Comparison of ENCODE assay signal across 29 mouse cellular contexts in the genomic region with DNA sequence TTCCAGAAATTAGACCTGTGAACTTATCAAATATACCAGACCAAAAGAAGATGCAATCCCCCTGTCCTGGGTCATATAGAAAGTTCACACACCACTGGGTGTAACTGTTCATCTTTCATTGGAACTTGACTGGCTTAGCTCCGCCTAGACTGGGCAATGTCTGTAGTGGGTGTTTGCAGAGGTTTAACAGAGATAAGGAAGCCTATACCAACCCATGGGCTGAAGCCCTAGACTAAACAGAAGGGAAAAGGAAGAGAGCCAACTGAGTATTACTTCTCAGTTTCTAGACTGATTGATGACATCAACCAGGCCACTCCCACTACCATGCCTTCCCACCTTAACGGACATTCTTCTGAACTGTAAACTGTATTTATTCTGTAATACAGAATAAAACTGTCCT.
DNase-seq lines count a peak whose midpoint lies in the region; ATAC-seq and TF ChIP-seq lines count a peak whose summit lies in the region.
"Had no signal": no experiment of that assay in that cellular context is flagged by ENCODE, and none has a peak within 500 bp of the region (broad histone marks: within the 10 kb centered on the region; RNA-seq: fewer than 3 reads in every experiment).

No protein-coding gene starts in this region.

- no peaks in the 10 kb centered on the region for H3K36me3 ChIP-seq in liver, embryonic 11.5 days (ENCODE audit: control insufficient read depth, insufficient read depth, low read length)
- H3K36me3 ChIP-seq in liver, postnatal 0 days (replicated peaks; ENCODE audit: insufficient read depth, low read length): no peaks in the 10 kb centered on the region
- no peaks in the 10 kb centered on the region for H3K36me3 ChIP-seq in stomach, embryonic 16.5 days (ENCODE audit: control insufficient read depth, insufficient read depth, low read length)
- peaks cover 15% of the 10 kb centered on the region; the same call in 1 of the 2 replicates for H3K36me3 ChIP-seq in forebrain, postnatal 0 days (ENCODE audit: insufficient read depth)
- H3K36me3 ChIP-seq: embryonic facial prominence, embryonic 10.5 days; embryonic facial prominence, embryonic 15.5 days; G1E; limb, embryonic 12.5 days; liver, embryonic 15.5 days had no signal

- 38% methylated on average over 2 of the region's 2 CpGs for WGBS in liver, embryonic 11.5 days
- 27% methylated on average over 2 of the region's 2 CpGs for WGBS in liver, postnatal 0 days (ENCODE audit: insufficient replicate concordance)
- 35% methylated on average over 2 of the region's 2 CpGs for WGBS in stomach, embryonic 16.5 days
- WGBS in forebrain, postnatal 0 days: 90% methylated on average over 2 of the region's 2 CpGs

- H3K9me3 ChIP-seq in liver, embryonic 11.5 days (ENCODE audit: control insufficient read depth, low read length): no peaks in the 10 kb centered on the region
- H3K9me3 ChIP-seq in liver, postnatal 0 days (ENCODE audit: low read length): no peaks in the 10 kb centered on the region
- H3K9me3 ChIP-seq in stomach, embryonic 16.5 days (replicated peaks; ENCODE audit: control insufficient read depth, low read length): no peaks in the 10 kb centered on the region
- 0 out of 2 replicates have a peak, but pooled peaks cover 5% of the 10 kb centered on the region for H3K9me3 ChIP-seq in forebrain, postnatal 0 days (ENCODE audit: low read length)
- H3K9me3 ChIP-seq: embryonic facial prominence, embryonic 10.5 days; forebrain, embryonic 13.5 days; G1E; heart, embryonic 12.5 days; liver, embryonic 15.5 days; midbrain, embryonic 12.5 days; neural tube, embryonic 12.5 days had no signal

- TF ChIP-seq EP300 in liver, postnatal 0 days (IDR thresholded peaks at IDR 0.05; ENCODE audit: low read depth): no peak

- no peak for TF ChIP-seq CTCF in liver, postnatal 0 days (IDR thresholded peaks at IDR 0.05; ENCODE audit: low read depth)
- TF ChIP-seq CTCF in forebrain, postnatal 0 days (IDR thresholded peaks at IDR 0.05; ENCODE audit: low read depth): no peak

- no peak overlapping the region for H3K9ac ChIP-seq in liver, embryonic 11.5 days (ENCODE audit: low read depth, low read length)
- no peak overlapping the region for H3K9ac ChIP-seq in liver, postnatal 0 days (replicated peaks)
- H3K9ac ChIP-seq in stomach, embryonic 16.5 days (ENCODE audit: low read length): no peak overlapping the region
- H3K9ac ChIP-seq in forebrain, postnatal 0 days: no peak overlapping the region
- H3K9ac ChIP-seq: embryonic facial prominence, embryonic 15.5 days; forebrain, embryonic 13.5 days; heart, embryonic 12.5 days; hindbrain, embryonic 14.5 days; limb, embryonic 12.5 days; liver, embryonic 15.5 days; midbrain, embryonic 12.5 days; neural tube, embryonic 12.5 days had no signal

- ATAC-seq in liver, embryonic 11.5 days (replicated peaks; ENCODE audit: low FRiP score): peak; percentile 58; the same call in 1 of the 2 replicates
- peak; percentile 52 for ATAC-seq in granulocyte monocyte progenitor cell, adult 5-6 weeks (replicated peaks; ENCODE audit: poor library complexity, severe bottlenecking)
- peak; percentile 27; the same call in 1 of the 2 replicates for ATAC-seq in liver, postnatal 0 days
- ATAC-seq in stomach, embryonic 16.5 days (ENCODE audit: insufficient read depth, low FRiP score): 0 out of 2 replicates have a peak, but pooled peaks have one; percentile 50
- no peak for ATAC-seq in forebrain, postnatal 0 days
- ATAC-seq: forebrain, embryonic 13.5 days; lung, postnatal 0 days had no signal

- H3K4me1 ChIP-seq in liver, embryonic 11.5 days (replicated peaks; ENCODE audit: control insufficient read depth, insufficient read depth, low read length): peaks cover 6% of the 10 kb centered on the region; the same call in 1 of the 2 replicates
- H3K4me1 ChIP-seq in liver, postnatal 0 days (ENCODE audit: insufficient read depth): no peaks in the 10 kb centered on the region
- peaks cover 6% of the 10 kb centered on the region for H3K4me1 ChIP-seq in stomach, embryonic 16.5 days (ENCODE audit: control insufficient read depth, insufficient read depth, low read length)
- H3K4me1 ChIP-seq in forebrain, postnatal 0 days (ENCODE audit: insufficient read depth): no peaks in the 10 kb centered on the region
- H3K4me1 ChIP-seq: embryonic facial prominence, embryonic 10.5 days; embryonic facial prominence, embryonic 15.5 days; forebrain, embryonic 13.5 days; limb, embryonic 12.5 days; midbrain, embryonic 12.5 days; neural tube, embryonic 12.5 days had no signal

- no peak for DNase-seq in liver, embryonic 11.5 days (ENCODE audit: low spot score)
- no peak for DNase-seq in liver
- no peak for DNase-seq in liver, postnatal 0 days
- DNase-seq in forebrain, postnatal 0 days: no peak
- DNase-seq in kidney, postnatal 25 days: no peak
- no peak for DNase-seq in embryo, embryonic 11 days
- DNase-seq: adrenal gland, postnatal 25 days; cerebellum, adult 18-20 months; gastrocnemius, postnatal 25 days; heart, adult 18-20 months; kidney, adult 2 months; kidney, postnatal 4 days; layer of hippocampus, postnatal 36 days; right cerebral cortex, adult 18-20 months; spleen, adult 18-20 months had no signal

- no peaks in the 10 kb centered on the region for H3K27me3 ChIP-seq in liver, embryonic 11.5 days (replicated peaks; ENCODE audit: control insufficient read depth, insufficient read depth, low read length)
- H3K27me3 ChIP-seq in liver, postnatal 0 days (ENCODE audit: insufficient read depth, low read length): no peaks in the 10 kb centered on the region
- no peaks in the 10 kb centered on the region for H3K27me3 ChIP-seq in stomach, embryonic 16.5 days (ENCODE audit: control insufficient read depth, insufficient read depth, low read length)
- no peaks in the 10 kb centered on the region for H3K27me3 ChIP-seq in forebrain, postnatal 0 days (ENCODE audit: insufficient read depth, low read length)
- H3K27me3 ChIP-seq: embryonic facial prominence, embryonic 15.5 days; forebrain, embryonic 13.5 days; heart, embryonic 12.5 days; limb, embryonic 12.5 days; liver, embryonic 15.5 days; midbrain, embryonic 12.5 days; neural tube, embryonic 12.5 days had no signal

- no peak overlapping the region for H3K4me3 ChIP-seq in liver, embryonic 11.5 days (ENCODE audit: low read depth, low read length)
- no peak overlapping the region for H3K4me3 ChIP-seq in liver, postnatal 0 days (ENCODE audit: low read depth, low read length)
- no peak overlapping the region for H3K4me3 ChIP-seq in stomach, embryonic 16.5 days (replicated peaks; ENCODE audit: low read length)
- H3K4me3 ChIP-seq in forebrain, postnatal 0 days (ENCODE audit: low read depth, low read length): no peak overlapping the region
- H3K4me3 ChIP-seq: embryonic facial prominence, embryonic 10.5 days; embryonic facial prominence, embryonic 15.5 days; forebrain, embryonic 13.5 days; heart, embryonic 12.5 days; limb, embryonic 12.5 days; liver, embryonic 15.5 days; midbrain, embryonic 12.5 days; myocyte; neural tube, embryonic 12.5 days had no signal

- no peak overlapping the region for H3K27ac ChIP-seq in liver, embryonic 11.5 days (ENCODE audit: low read depth, low read length)
- no peak overlapping the region for H3K27ac ChIP-seq in liver, postnatal 0 days (ENCODE audit: low read depth)
- no peak overlapping the region for H3K27ac ChIP-seq in stomach, embryonic 16.5 days (ENCODE audit: low read length)
- no peak overlapping the region for H3K27ac ChIP-seq in forebrain, postnatal 0 days (ENCODE audit: low read depth, low read length)
- H3K27ac ChIP-seq: embryonic facial prominence, embryonic 10.5 days; embryonic facial prominence, embryonic 15.5 days; forebrain, embryonic 13.5 days; hindbrain, embryonic 14.5 days; limb, embryonic 12.5 days; liver, embryonic 15.5 days; midbrain, embryonic 12.5 days; neural tube, embryonic 12.5 days had no signal

- H3K4me2 ChIP-seq in liver, embryonic 11.5 days: no peak overlapping the region
- no peak overlapping the region for H3K4me2 ChIP-seq in liver, postnatal 0 days (ENCODE audit: low read depth, low read length)
- no peak overlapping the region for H3K4me2 ChIP-seq in stomach, embryonic 16.5 days (ENCODE audit: low read depth, low read length)
- H3K4me2 ChIP-seq in forebrain, postnatal 0 days (ENCODE audit: low read depth): no peak overlapping the region
- H3K4me2 ChIP-seq: embryonic facial prominence, embryonic 15.5 days; forebrain, embryonic 13.5 days; heart, embryonic 12.5 days; hindbrain, embryonic 14.5 days; limb, embryonic 12.5 days; liver, embryonic 15.5 days; midbrain, embryonic 12.5 days; neural tube, embryonic 12.5 days had no signal
